Mouse (Mus musculus): Measurements from ENCODE around the gene Gpatch2. TPM values are rescaled to one million over a fixed set of nuclear protein-coding genes. Genes with fewer than 3 reads are reported as not detected.

Gene Gpatch2
- polyA plus RNA-seq, 1 experiment from 2014 or later: 14.3 TPM

DNA sequence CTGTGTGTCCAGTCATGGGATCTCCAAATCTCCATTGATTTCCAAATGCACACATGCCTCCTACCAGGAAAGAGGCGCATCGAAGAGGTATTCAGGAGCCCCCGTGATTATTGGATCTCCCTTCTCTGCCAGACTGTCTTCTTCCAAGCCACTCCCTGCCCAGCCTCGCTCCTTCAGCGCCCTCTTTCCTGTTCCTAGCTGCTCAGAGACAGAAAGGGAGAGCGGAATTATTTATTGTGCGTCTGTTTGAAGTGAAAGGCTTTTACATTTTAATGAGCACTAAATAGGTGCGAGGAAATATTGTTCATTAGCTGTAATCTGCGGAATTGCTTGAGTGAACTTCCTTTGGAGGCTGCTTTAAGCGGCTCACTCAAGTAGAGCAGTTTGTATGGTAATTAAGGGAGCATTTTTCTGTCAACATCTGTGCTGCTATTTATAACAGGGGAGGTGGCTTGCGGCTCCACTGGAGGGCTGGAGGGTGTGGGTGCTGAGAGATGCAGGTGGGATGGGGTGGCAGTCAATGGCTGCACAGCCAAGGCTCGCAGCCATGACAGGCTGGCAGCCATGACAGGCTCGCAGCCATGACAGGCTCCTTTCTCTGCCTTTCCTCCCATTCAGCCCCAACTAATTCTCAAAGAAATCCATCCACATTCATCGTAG, 162.7 kb downstream of the Gpatch2 start:
- no peaks in the 10 kb centered on the region for H3K36me3 ChIP-seq
- ATAC-seq (ENCODE audit: low FRiP score): peak; percentile 57; the same call in 1 of the 2 replicates
- peak overlapping the region; percentile 38 for H3K4me2 ChIP-seq
- H3K27me3 ChIP-seq (replicated peaks): no peaks in the 10 kb centered on the region
- no peak overlapping the region for H3K4me3 ChIP-seq (replicated peaks)
- H3K9me3 ChIP-seq (replicated peaks): no peaks in the 10 kb centered on the region
- H3K4me1 ChIP-seq: peaks cover 12% of the 10 kb centered on the region
- H3K9ac ChIP-seq (replicated peaks): no peak overlapping the region
- WGBS: 27% methylated on average over 14 of the region's 14 CpGs
- H3K27ac ChIP-seq (replicated peaks): peak overlapping the region; percentile 41; the same call in 1 of the 2 replicates

- H3K27me3 ChIP-seq (replicated peaks): no peaks in the 10 kb centered on the region
- H3K4me3 ChIP-seq (replicated peaks): no peak overlapping the region
- 84% methylated on average over 4 of the region's 4 CpGs for WGBS
- no peak overlapping the region for H3K27ac ChIP-seq (replicated peaks)
- H3K36me3 ChIP-seq: no peaks in the 10 kb centered on the region
- ATAC-seq (ENCODE audit: low FRiP score): no peak
- no peak overlapping the region for H3K4me2 ChIP-seq
- no peaks in the 10 kb centered on the region for H3K9me3 ChIP-seq (replicated peaks)
- no peaks in the 10 kb centered on the region for H3K4me1 ChIP-seq
- H3K9ac ChIP-seq (replicated peaks): no peak overlapping the region
Measured at GRCm38 (mm10) chr1:187389476-187389875, 174.2 kb downstream of the Gpatch2 start.

- ATAC-seq (ENCODE audit: low FRiP score): no peak
- Histone ChIP-seq H3K4me2 (0 out of 2 replicates have a peak overlapping the region, but pooled peaks have one; percentile 3), H3K4me1 (0 out of 2 replicates have a peak, but pooled peaks cover 5% of the 10 kb centered on the region), H3K27me3 (replicated peaks) (no peaks in the 10 kb centered on the region), H3K4me3 (replicated peaks) (no peak overlapping the region), H3K9me3 (replicated peaks) (no peaks in the 10 kb centered on the region), H3K36me3 (no peaks in the 10 kb centered on the region), H3K9ac (replicated peaks) (no peak overlapping the region), H3K27ac (replicated peaks) (no peak overlapping the region)
- 40% methylated on average over 9 of the region's 9 CpGs for WGBS
Measured at GRCm38 (mm10) chr1:187400834-187401233, 185.5 kb downstream of the Gpatch2 start.

Other genes with a start within 250 kb of the Gpatch2 start
- gene D1Pas1, start 248.1 kb upstream of the Gpatch2 start, polyA plus RNA-seq (2015; fragmentation: Nextera tagmentation; extraction: Ambion mirVana): 0.12 and 0.13 TPM in 2 replicates
- 1.8 and 2.0 TPM in 2 replicates for gene Spata17, start within 50 bp of the Gpatch2 start, polyA plus RNA-seq (2015; fragmentation: Nextera tagmentation; extraction: Ambion mirVana)